Mouse (Mus musculus): ENCODE measurements around the gene Slc16a5. TPM values are rescaled to one million over a fixed set of nuclear protein-coding genes. Genes with fewer than 3 reads are reported as not detected.
"Not testable (repeated sequence)": the region's sequence is repeated elsewhere in the genome, so short reads cannot be mapped to it uniquely, and the experiment has no call there.

The Slc16a5 gene
- polyA plus RNA-seq, 1 experiment from 2014 or later = 0.51 TPM

GRCm38 (mm10) chr11:115464851-115465250 lies 2.6 kb downstream of the Slc16a5 start:
- Histone ChIP-seq H3K4me1 (ENCODE audit: control insufficient read depth, low read depth, low read length) (no peaks in the 10 kb centered on the region), H3K36me3 (ENCODE audit: control insufficient read depth, insufficient read depth) (no peaks in the 10 kb centered on the region), H3K4me3 (ENCODE audit: low read depth, low read length) (no peak overlapping the region), H3K9me3 (replicated peaks; ENCODE audit: control insufficient read depth, low read length) (no peaks in the 10 kb centered on the region), H3K9ac (ENCODE audit: low read depth, low read length) (no peak overlapping the region), H3K4me2 (ENCODE audit: low read depth, low read length) (no peak overlapping the region), H3K27me3 (ENCODE audit: control insufficient read depth, insufficient read depth, low read depth, low read length) (no peaks in the 10 kb centered on the region), H3K27ac (ENCODE audit: low read length) (no peak overlapping the region)
- 69% methylated on average over 8 of the region's 8 CpGs for WGBS (ENCODE audit: insufficient replicate concordance)
- no peak for ATAC-seq (ENCODE audit: low read depth)

DNA sequence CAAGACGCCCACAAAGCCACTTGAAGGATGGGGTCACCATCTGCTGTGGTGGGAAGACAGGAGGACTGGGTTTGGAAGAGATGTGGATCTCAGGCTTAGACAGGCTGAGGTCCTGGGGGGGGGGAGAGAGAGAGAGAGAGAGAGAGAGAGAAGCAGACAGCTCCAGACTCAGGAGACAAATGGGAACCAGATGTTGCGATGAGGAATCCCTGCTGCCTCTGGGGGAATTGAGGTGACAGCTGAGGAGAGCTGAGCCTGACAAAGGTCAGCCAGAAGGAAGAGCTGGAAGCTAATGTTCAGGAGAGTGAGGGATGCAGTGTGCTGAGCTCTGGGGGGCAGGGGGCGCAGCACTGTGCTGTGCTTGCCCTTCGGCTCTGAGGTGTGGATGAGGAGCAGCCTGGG lies 4.9 kb downstream of the Slc16a5 start:
- no peak for ATAC-seq (ENCODE audit: low read depth)
- Histone ChIP-seq H3K9me3 (replicated peaks; ENCODE audit: control insufficient read depth, low read length) (no peaks in the 10 kb centered on the region), H3K4me3 (ENCODE audit: low read depth, low read length) (no peak overlapping the region), H3K27me3 (ENCODE audit: control insufficient read depth, insufficient read depth, low read depth, low read length) (no peaks in the 10 kb centered on the region), H3K27ac (ENCODE audit: low read length) (no peak overlapping the region), H3K4me2 (ENCODE audit: low read depth, low read length) (no peak overlapping the region), H3K36me3 (ENCODE audit: control insufficient read depth, insufficient read depth) (no peaks in the 10 kb centered on the region), H3K4me1 (ENCODE audit: control insufficient read depth, low read depth, low read length) (no peaks in the 10 kb centered on the region), H3K9ac (ENCODE audit: low read depth, low read length) (no peak overlapping the region)
- WGBS (ENCODE audit: insufficient replicate concordance) = 65% methylated on average over 4 of the region's 4 CpGs

GRCm38 (mm10) chr11:115472183-115472582 lies 9.9 kb downstream of the Slc16a5 start:
- no peaks in the 10 kb centered on the region for H3K27me3 ChIP-seq (ENCODE audit: control insufficient read depth, insufficient read depth, low read depth, low read length)
- H3K9ac ChIP-seq (ENCODE audit: low read depth, low read length) = no peak overlapping the region
- ATAC-seq (ENCODE audit: low read depth) = no peak
- no peaks in the 10 kb centered on the region for H3K9me3 ChIP-seq (replicated peaks; ENCODE audit: control insufficient read depth, low read length)
- WGBS (ENCODE audit: insufficient replicate concordance) = 59% methylated on average over 7 of the region's 7 CpGs
- no peak overlapping the region for H3K4me2 ChIP-seq (ENCODE audit: low read depth, low read length)
- H3K4me1 ChIP-seq (ENCODE audit: control insufficient read depth, low read depth, low read length) = peaks cover 31% of the 10 kb centered on the region
- no peak overlapping the region for H3K27ac ChIP-seq (ENCODE audit: low read length)
- no peak overlapping the region for H3K4me3 ChIP-seq (ENCODE audit: low read depth, low read length)
- no peaks in the 10 kb centered on the region for H3K36me3 ChIP-seq (ENCODE audit: control insufficient read depth, insufficient read depth)

- no peaks in the 10 kb centered on the region for H3K36me3 ChIP-seq (ENCODE audit: control insufficient read depth, insufficient read depth)
- 18% methylated on average over 15 of the region's 15 CpGs for WGBS (ENCODE audit: insufficient replicate concordance)
- no peak overlapping the region for H3K4me3 ChIP-seq (ENCODE audit: low read depth, low read length)
- peak; percentile 61 for ATAC-seq (ENCODE audit: low read depth)
- no peaks in the 10 kb centered on the region for H3K9me3 ChIP-seq (replicated peaks; ENCODE audit: control insufficient read depth, low read length)
- no peaks in the 10 kb centered on the region for H3K27me3 ChIP-seq (ENCODE audit: control insufficient read depth, insufficient read depth, low read depth, low read length)
- peak overlapping the region; percentile 68 for H3K27ac ChIP-seq (ENCODE audit: low read length)
- no peak overlapping the region for H3K9ac ChIP-seq (ENCODE audit: low read depth, low read length)
- H3K4me2 ChIP-seq (ENCODE audit: low read depth, low read length) = peak overlapping the region; percentile 38
- peaks cover 31% of the 10 kb centered on the region for H3K4me1 ChIP-seq (ENCODE audit: control insufficient read depth, low read depth, low read length)
Measured at GRCm38 (mm10) chr11:115473626-115474275, 11.5 kb downstream of the Slc16a5 start.

DNA sequence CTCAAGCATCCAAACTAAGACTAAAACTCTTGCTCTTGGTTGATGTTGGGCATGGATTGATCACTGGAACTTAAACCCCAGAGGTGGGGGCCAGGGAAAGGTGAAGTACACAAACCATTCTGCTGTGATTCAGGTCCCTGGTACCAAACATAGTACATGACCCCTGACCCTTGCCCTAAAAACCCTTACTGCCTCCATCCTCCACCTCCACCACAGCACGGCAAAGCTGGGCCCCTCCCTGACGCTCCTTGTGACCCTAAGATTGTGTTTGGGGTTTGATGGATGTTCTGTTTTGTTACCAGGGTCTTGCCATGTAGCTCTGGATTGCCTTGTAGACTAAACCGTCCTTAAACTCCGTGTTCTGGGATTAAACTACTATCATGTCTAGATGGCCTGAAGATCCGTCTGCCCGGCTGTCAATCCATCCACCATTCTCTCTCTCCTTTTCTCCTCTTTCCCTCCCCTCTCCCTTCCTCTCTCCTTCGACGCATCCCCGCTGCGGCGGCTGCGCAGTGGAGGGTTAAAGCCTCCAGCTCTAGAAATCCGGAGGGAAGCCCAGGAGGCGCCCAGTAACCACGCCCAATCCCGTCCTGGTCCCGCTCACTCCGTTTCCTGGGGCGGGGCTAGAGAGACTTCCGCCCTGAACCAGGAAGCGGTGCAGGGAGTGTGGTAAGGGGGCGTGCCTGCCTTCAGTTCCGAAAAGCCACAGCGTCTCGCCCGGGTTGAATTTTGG lies 12.9 kb downstream of the Slc16a5 start, which contains the start of gene Armc7:
Armc7 (plus strand) TSS at position 643 of the 733 bp plus-strand sequence.
- Histone ChIP-seq H3K9ac (ENCODE audit: low read depth, low read length) (peak within 1 kb of the TSS; percentile 88), H3K4me1 (ENCODE audit: control insufficient read depth, low read depth, low read length) (peaks cover 31% of the 10 kb centered on the region), H3K4me2 (ENCODE audit: low read depth, low read length) (peak within 1 kb of the TSS; percentile 95), H3K27ac (ENCODE audit: low read length) (peak within 1 kb of the TSS; percentile 74), H3K9me3 (replicated peaks; ENCODE audit: control insufficient read depth, low read length) (no peaks in the 10 kb centered on the region), H3K4me3 (ENCODE audit: low read depth, low read length) (peak within 1 kb of the TSS; percentile 90), H3K27me3 (ENCODE audit: control insufficient read depth, insufficient read depth, low read depth, low read length) (no peaks in the 10 kb centered on the region), H3K36me3 (ENCODE audit: control insufficient read depth, insufficient read depth) (no peaks in the 10 kb centered on the region)
- ATAC-seq (ENCODE audit: low read depth) = peak; percentile 96
- 2% methylated on average over 26 of the region's 26 CpGs for WGBS (ENCODE audit: insufficient replicate concordance)

DNA sequence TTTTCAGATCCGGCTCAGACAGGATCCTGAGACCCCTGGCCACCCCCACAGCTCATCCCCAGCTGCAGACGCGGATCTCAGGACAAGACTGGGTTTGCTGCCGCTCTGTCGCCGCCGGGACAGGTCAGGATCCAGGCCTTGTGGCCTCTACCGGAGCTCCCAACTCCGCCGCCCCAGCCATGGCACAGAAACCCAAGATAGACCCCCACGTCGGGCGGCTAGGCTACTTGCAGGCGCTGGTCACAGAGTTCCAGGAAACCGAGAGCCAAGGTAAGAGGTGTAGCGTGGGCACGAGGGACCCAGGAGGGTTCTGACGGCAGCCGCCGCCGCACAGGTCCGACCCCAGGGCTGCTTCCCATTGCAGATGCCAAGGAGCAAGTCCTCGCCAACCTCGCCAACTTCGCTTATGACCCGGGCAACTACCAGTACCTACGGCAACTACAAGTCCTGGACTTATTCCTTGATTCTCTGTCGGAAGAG lies 13.5 kb downstream of the Slc16a5 start:
- Histone ChIP-seq H3K4me1 (ENCODE audit: control insufficient read depth, low read depth, low read length) (peaks cover 31% of the 10 kb centered on the region), H3K4me2 (ENCODE audit: low read depth, low read length) (peak overlapping the region; percentile 95), H3K27ac (ENCODE audit: low read length) (peak overlapping the region; percentile 57; the same call in 1 of the 2 replicates), H3K9me3 (replicated peaks; ENCODE audit: control insufficient read depth, low read length) (no peaks in the 10 kb centered on the region), H3K27me3 (ENCODE audit: control insufficient read depth, insufficient read depth, low read depth, low read length) (no peaks in the 10 kb centered on the region), H3K36me3 (ENCODE audit: control insufficient read depth, insufficient read depth) (no peaks in the 10 kb centered on the region), H3K4me3 (ENCODE audit: low read depth, low read length) (peak overlapping the region; percentile 90), H3K9ac (ENCODE audit: low read depth, low read length) (peak overlapping the region; percentile 88)
- 1% methylated on average over 28 of the region's 28 CpGs for WGBS (ENCODE audit: insufficient replicate concordance)
- peak; percentile 12 for ATAC-seq (ENCODE audit: low read depth)

- ATAC-seq (ENCODE audit: low read depth); H3K27ac ChIP-seq (ENCODE audit: low read length); H3K9me3 ChIP-seq (replicated peaks; ENCODE audit: control insufficient read depth, low read length); H3K36me3 ChIP-seq (ENCODE audit: control insufficient read depth, insufficient read depth); H3K9ac ChIP-seq (ENCODE audit: low read depth, low read length); H3K27me3 ChIP-seq (ENCODE audit: control insufficient read depth, insufficient read depth, low read depth, low read length): not testable (repeated sequence)
- Histone ChIP-seq H3K4me2 (ENCODE audit: low read depth, low read length) (peak overlapping the region; percentile 95; the same call in 1 of the 2 replicates), H3K4me1 (ENCODE audit: control insufficient read depth, low read depth, low read length) (peaks cover 31% of the 10 kb centered on the region), H3K4me3 (ENCODE audit: low read depth, low read length) (peak overlapping the region; percentile 90)
- 65% methylated on average over 4 of the region's 4 CpGs for WGBS (ENCODE audit: insufficient replicate concordance)
Measured at GRCm38 (mm10) chr11:115476630-115477029, 14.4 kb downstream of the Slc16a5 start.

DNA sequence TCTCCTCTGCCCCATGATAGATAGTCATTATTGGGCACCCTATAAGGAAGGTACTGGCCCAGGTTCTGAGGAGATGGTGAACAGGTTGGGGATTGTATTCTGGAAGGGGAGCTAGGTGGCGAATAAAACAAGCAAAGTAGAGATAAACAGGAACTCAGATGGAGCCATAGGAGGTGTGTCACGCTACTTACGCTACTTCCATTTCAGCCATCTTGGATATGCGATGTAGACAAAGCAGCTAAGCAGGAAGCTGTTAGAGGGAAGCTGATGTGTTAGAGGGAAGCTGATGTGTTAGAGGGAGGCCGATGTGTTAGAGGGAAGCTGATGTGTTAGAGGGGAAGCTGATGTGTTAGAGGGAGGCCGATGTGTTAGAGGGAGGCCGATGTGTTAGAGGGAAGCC lies 15.1 kb downstream of the Slc16a5 start:
- not testable (repeated sequence) for H3K4me2 ChIP-seq (ENCODE audit: low read depth, low read length); ATAC-seq (ENCODE audit: low read depth); H3K9ac ChIP-seq (ENCODE audit: low read depth, low read length); H3K36me3 ChIP-seq (ENCODE audit: control insufficient read depth, insufficient read depth); H3K27me3 ChIP-seq (ENCODE audit: control insufficient read depth, insufficient read depth, low read depth, low read length); H3K4me3 ChIP-seq (ENCODE audit: low read depth, low read length); H3K9me3 ChIP-seq (replicated peaks; ENCODE audit: control insufficient read depth, low read length)
- WGBS (ENCODE audit: insufficient replicate concordance) = 40% methylated on average over 7 of the region's 7 CpGs
- peaks cover 31% of the 10 kb centered on the region for H3K4me1 ChIP-seq (ENCODE audit: control insufficient read depth, low read depth, low read length)
- H3K27ac ChIP-seq (ENCODE audit: low read length) = 0 out of 2 replicates have a peak overlapping the region, but pooled peaks have one; percentile 36
